Mouse (Mus musculus): Measurements from ENCODE around the gene 2310034G01Rik.

GRCm38 (mm10) chr19:46318031-46318471 lies 32.1 kb downstream of the 2310034G01Rik start:
- TF ChIP-seq CTCF (IDR thresholded peaks at IDR 0.05; ENCODE audit: insufficient read depth, low read depth, low read length) (no peak), POLR2A (IDR thresholded peaks at IDR 0.05; ENCODE audit: insufficient read depth, low read depth, low read length) (peak; percentile 27; the same call in 1 of the 2 replicates)
